Mouse (Mus musculus): ENCODE data around the gene Asic1. TPM values are rescaled to one million over a fixed set of nuclear protein-coding genes. Genes with fewer than 3 reads are reported as not detected.
"Not testable (repeated sequence)": the region's sequence is repeated elsewhere in the genome, so short reads cannot be mapped to it uniquely, and the experiment has no call there.

Gene Asic1
- polyA plus RNA-seq, 1 experiment from 2014 or later, result 3.9 TPM

GRCm38 (mm10) chr15:99723515-99724291 is 53.5 kb downstream of the Asic1 start:
- H3K9ac ChIP-seq (ENCODE audit: low read length), result no peak overlapping the region

GRCm38 (mm10) chr15:99724292-99725021 is 54.3 kb downstream of the Asic1 start:
- ATAC-seq (replicated peaks; ENCODE audit: low FRiP score) (peak; percentile 18), DNase-seq (ENCODE audit: low spot score) (peak; percentile 77)
- peak overlapping the region; percentile 80 for H3K4me2 ChIP-seq (ENCODE audit: low read depth, low read length, severe bottlenecking)
- WGBS, result 16% methylated on average over 16 of the region's 16 CpGs
- no peaks in the 10 kb centered on the region for H3K9me3 ChIP-seq (ENCODE audit: control insufficient read depth, low read length)
- H3K4me3 ChIP-seq (ENCODE audit: low read depth, low read length), result no peak overlapping the region
- H3K4me1 ChIP-seq (replicated peaks; ENCODE audit: control insufficient read depth, insufficient read depth, low read length), result peaks cover 8% of the 10 kb centered on the region; the same call in 1 of the 2 replicates
- no peak overlapping the region; the same call in 1 of the 2 replicates for H3K27ac ChIP-seq (ENCODE audit: low read depth, low read length)
- peak overlapping the region; percentile 33; the same call in 1 of the 2 replicates for H3K9ac ChIP-seq (ENCODE audit: low read length)
- H3K36me3 ChIP-seq (ENCODE audit: control insufficient read depth, insufficient read depth, low read length), result peaks cover 3% of the 10 kb centered on the region; the same call in 1 of the 2 replicates
- H3K27me3 ChIP-seq (ENCODE audit: control insufficient read depth, insufficient read depth, low read length), result no peaks in the 10 kb centered on the region

More at GRCm38 (mm10) chr15:99723515-99724291, 53.5 kb downstream of the Asic1 start:
- H3K27me3 ChIP-seq (ENCODE audit: control insufficient read depth, insufficient read depth, low read length), result no peaks in the 10 kb centered on the region
- no peak for DNase-seq (ENCODE audit: low spot score)
- 15% methylated on average over 11 of the region's 11 CpGs for whole genome bisulfite sequencing
- no peak overlapping the region; the same call in 1 of the 2 replicates for H3K27ac ChIP-seq (ENCODE audit: low read depth, low read length)
- peaks cover 3% of the 10 kb centered on the region; the same call in 1 of the 2 replicates for H3K36me3 ChIP-seq (ENCODE audit: control insufficient read depth, insufficient read depth, low read length)
- no peak for ATAC-seq (replicated peaks; ENCODE audit: low FRiP score)
- no peaks in the 10 kb centered on the region for H3K9me3 ChIP-seq (ENCODE audit: control insufficient read depth, low read length)
- H3K4me3 ChIP-seq (ENCODE audit: low read depth, low read length), result no peak overlapping the region
- peaks cover 8% of the 10 kb centered on the region; the same call in 1 of the 2 replicates for H3K4me1 ChIP-seq (replicated peaks; ENCODE audit: control insufficient read depth, insufficient read depth, low read length)
- H3K4me2 ChIP-seq (ENCODE audit: low read depth, low read length, severe bottlenecking), result no peak overlapping the region

- H3K9ac ChIP-seq (ENCODE audit: low read length), result peak within 1 kb of the TSS; percentile 88
- ATAC-seq (replicated peaks; ENCODE audit: low FRiP score) (peak; percentile 95), DNase-seq (ENCODE audit: low spot score) (peak; percentile 96)
- H3K4me3 ChIP-seq (ENCODE audit: low read depth, low read length), result peak within 1 kb of the TSS; percentile 77
- peak within 1 kb of the TSS; percentile 80 for H3K4me2 ChIP-seq (ENCODE audit: low read depth, low read length, severe bottlenecking)
- peak within 1 kb of the TSS; percentile 62 for H3K27ac ChIP-seq (ENCODE audit: low read depth, low read length)
- peaks cover 3% of the 10 kb centered on the region; the same call in 1 of the 2 replicates for H3K36me3 ChIP-seq (ENCODE audit: control insufficient read depth, insufficient read depth, low read length)
- no peaks in the 10 kb centered on the region for H3K9me3 ChIP-seq (ENCODE audit: control insufficient read depth, low read length)
- H3K4me1 ChIP-seq (replicated peaks; ENCODE audit: control insufficient read depth, insufficient read depth, low read length), result peaks cover 8% of the 10 kb centered on the region; the same call in 1 of the 2 replicates
- H3K27me3 ChIP-seq (ENCODE audit: control insufficient read depth, insufficient read depth, low read length), result no peaks in the 10 kb centered on the region
- under 1% methylated on average over 68 of the region's 68 CpGs for WGBS
Measured at GRCm38 (mm10) chr15:99725341-99726155, 55.4 kb downstream of the Asic1 start, which contains the start of gene Cox14. Cox14 (plus strand) TSS chr15:99725618.

GRCm38 (mm10) chr15:99726549-99726948 is 56.4 kb downstream of the Asic1 start:
- DNase-seq (ENCODE audit: low spot score) (no peak), ATAC-seq (replicated peaks; ENCODE audit: low FRiP score) (no peak)
- Histone ChIP-seq H3K27me3 (ENCODE audit: control insufficient read depth, insufficient read depth, low read length) (no peaks in the 10 kb centered on the region), H3K4me1 (replicated peaks; ENCODE audit: control insufficient read depth, insufficient read depth, low read length) (peaks cover 8% of the 10 kb centered on the region; the same call in 1 of the 2 replicates), H3K4me3 (ENCODE audit: low read depth, low read length) (peak overlapping the region; percentile 77), H3K36me3 (ENCODE audit: control insufficient read depth, insufficient read depth, low read length) (peaks cover 3% of the 10 kb centered on the region; the same call in 1 of the 2 replicates), H3K27ac (ENCODE audit: low read depth, low read length) (no peak overlapping the region), H3K4me2 (ENCODE audit: low read depth, low read length, severe bottlenecking) (peak overlapping the region; percentile 80), H3K9me3 (ENCODE audit: control insufficient read depth, low read length) (no peaks in the 10 kb centered on the region), H3K9ac (ENCODE audit: low read length) (peak overlapping the region; percentile 88)
- 84% methylated on average over 2 of the region's 2 CpGs for WGBS

GRCm38 (mm10) chr15:99727039-99727438 is 56.9 kb downstream of the Asic1 start:
- not testable (repeated sequence) for H3K9me3 ChIP-seq (ENCODE audit: control insufficient read depth, low read length); H3K27ac ChIP-seq (ENCODE audit: low read depth, low read length); H3K4me1 ChIP-seq (replicated peaks; ENCODE audit: control insufficient read depth, insufficient read depth, low read length); H3K9ac ChIP-seq (ENCODE audit: low read length); H3K36me3 ChIP-seq (ENCODE audit: control insufficient read depth, insufficient read depth, low read length); DNase-seq (ENCODE audit: low spot score); H3K27me3 ChIP-seq (ENCODE audit: control insufficient read depth, insufficient read depth, low read length); H3K4me2 ChIP-seq (ENCODE audit: low read depth, low read length, severe bottlenecking); H3K4me3 ChIP-seq (ENCODE audit: low read depth, low read length); ATAC-seq (replicated peaks; ENCODE audit: low FRiP score)
- WGBS, result 89% methylated on average over 4 of the region's 5 CpGs

GRCm38 (mm10) chr15:99727525-99727924 is 57.4 kb downstream of the Asic1 start:
- Histone ChIP-seq H3K4me3 (ENCODE audit: low read depth, low read length) (no peak overlapping the region), H3K4me1 (replicated peaks; ENCODE audit: control insufficient read depth, insufficient read depth, low read length) (peaks cover 8% of the 10 kb centered on the region; the same call in 1 of the 2 replicates), H3K9me3 (ENCODE audit: control insufficient read depth, low read length) (no peaks in the 10 kb centered on the region), H3K36me3 (ENCODE audit: control insufficient read depth, insufficient read depth, low read length) (peaks cover 3% of the 10 kb centered on the region; the same call in 1 of the 2 replicates), H3K27ac (ENCODE audit: low read depth, low read length) (no peak overlapping the region), H3K9ac (ENCODE audit: low read length) (no peak overlapping the region), H3K4me2 (ENCODE audit: low read depth, low read length, severe bottlenecking) (no peak overlapping the region), H3K27me3 (ENCODE audit: control insufficient read depth, insufficient read depth, low read length) (no peaks in the 10 kb centered on the region)
- DNase-seq (ENCODE audit: low spot score) (no peak), ATAC-seq (replicated peaks; ENCODE audit: low FRiP score) (no peak)
- 96% methylated on average over 12 of the region's 12 CpGs for WGBS

GRCm38 (mm10) chr15:99728211-99728610 is 58.0 kb downstream of the Asic1 start:
- Histone ChIP-seq H3K27ac (ENCODE audit: low read depth, low read length) (no peak overlapping the region), H3K4me1 (replicated peaks; ENCODE audit: control insufficient read depth, insufficient read depth, low read length) (peaks cover 8% of the 10 kb centered on the region; the same call in 1 of the 2 replicates), H3K27me3 (ENCODE audit: control insufficient read depth, insufficient read depth, low read length) (no peaks in the 10 kb centered on the region), H3K9me3 (ENCODE audit: control insufficient read depth, low read length) (no peaks in the 10 kb centered on the region), H3K36me3 (ENCODE audit: control insufficient read depth, insufficient read depth, low read length) (peaks cover 3% of the 10 kb centered on the region; the same call in 1 of the 2 replicates), H3K4me2 (ENCODE audit: low read depth, low read length, severe bottlenecking) (no peak overlapping the region), H3K9ac (ENCODE audit: low read length) (no peak overlapping the region), H3K4me3 (ENCODE audit: low read depth, low read length) (no peak overlapping the region)
- 97% methylated on average over 5 of the region's 5 CpGs for WGBS
- ATAC-seq (replicated peaks; ENCODE audit: low FRiP score), result no peak
- no peak for DNase-seq (ENCODE audit: low spot score)

Measured in forebrain, embryonic 11.5 days (tissue).